Mouse (Mus musculus): ENCODE data around the gene Upk3bl.

DNA sequence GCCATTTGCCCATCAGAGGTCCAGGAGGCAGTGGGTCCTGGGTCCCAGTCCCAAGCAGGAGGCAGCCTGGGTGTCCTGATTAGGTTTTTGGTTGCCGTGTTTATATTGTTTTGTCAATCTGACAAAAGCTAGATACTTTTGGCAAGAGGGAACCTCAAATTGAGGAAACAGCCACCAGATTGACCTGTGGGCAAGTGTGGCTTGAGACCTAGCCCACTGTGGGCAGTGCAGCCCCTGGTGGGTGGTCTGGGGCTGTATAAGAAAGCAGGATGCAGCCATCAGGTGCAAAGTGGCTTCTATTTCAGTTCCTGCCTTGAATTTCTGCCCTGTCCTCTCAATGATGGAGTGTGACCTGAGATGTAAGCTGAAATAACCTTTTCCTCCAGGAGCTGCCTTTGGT, 19.0 kb upstream of the Upk3bl start:
- TF ChIP-seq POLR2A (IDR thresholded peaks at IDR 0.05; ENCODE audit: insufficient read length, low read depth) (no peak), MAX (IDR thresholded peaks at IDR 0.05; ENCODE audit: low read depth) (no peak), POLR2AphosphoS2 (IDR thresholded peaks at IDR 0.05; ENCODE audit: insufficient read length, low read depth) (no peak), TCF12 (IDR thresholded peaks at IDR 0.05; ENCODE audit: insufficient read depth, poor library complexity, severe bottlenecking) (no peak), E2F4 (IDR thresholded peaks at IDR 0.05; ENCODE audit: insufficient read depth) (no peak), MYOG (IDR thresholded peaks at IDR 0.05; ENCODE audit: control insufficient read depth in 1 of 3, insufficient read depth in 1 of 3, insufficient read length in 2 of 3, low read depth in 2 of 3) (no peak), REST (IDR thresholded peaks at IDR 0.05; ENCODE audit: insufficient read depth, insufficient read length) (no peak), USF1 (IDR thresholded peaks at IDR 0.05; ENCODE audit: low read depth) (no peak), CEBPB (IDR thresholded peaks at IDR 0.05; ENCODE audit: insufficient read depth, poor library complexity, severe bottlenecking) (no peak)
